In the genomic region with DNA sequence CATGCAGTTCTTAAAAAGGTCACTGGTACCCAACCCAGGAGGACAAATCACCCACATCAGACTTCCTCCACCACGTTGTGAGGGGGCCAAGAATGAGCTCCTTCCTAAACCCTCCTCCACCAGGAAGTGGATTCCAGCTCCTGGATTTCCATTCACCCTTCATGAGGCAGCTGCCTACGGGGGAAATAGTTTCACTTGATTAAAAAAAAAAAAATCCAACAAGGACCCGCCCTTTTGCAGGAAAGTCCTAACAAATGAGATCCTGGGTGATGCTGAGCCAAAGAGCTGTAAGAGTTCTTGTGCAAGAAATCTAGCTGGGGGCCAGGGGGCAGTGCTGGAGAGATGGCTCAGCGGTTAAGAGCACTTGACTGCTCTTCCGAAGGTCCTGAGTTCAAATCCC, we compare ENCODE assay signal across 1 mouse cellular context.
A peak's percentile ranks its signal among the peaks of the same experiment; 100 is the strongest.
TF ChIP-seq lines count a peak whose summit lies in the region.

No protein-coding gene starts in this region.

TF ChIP-seq in CH12.LX, 34 proteins besides CTCF, POLR2A, EP300 and RAD21:
- TF ChIP-seq TBP (conservative IDR thresholded peaks at IDR 0.05; ENCODE audit: low read depth, low read length) (0 out of 2 replicates have a peak, but pooled peaks have one; percentile 37), NRF1 (IDR thresholded peaks at IDR 0.05; ENCODE audit: low read depth, low read length) (no peak)
